Mouse (Mus musculus): ENCODE measurements around the gene Acly.

Acly gene

DNA sequence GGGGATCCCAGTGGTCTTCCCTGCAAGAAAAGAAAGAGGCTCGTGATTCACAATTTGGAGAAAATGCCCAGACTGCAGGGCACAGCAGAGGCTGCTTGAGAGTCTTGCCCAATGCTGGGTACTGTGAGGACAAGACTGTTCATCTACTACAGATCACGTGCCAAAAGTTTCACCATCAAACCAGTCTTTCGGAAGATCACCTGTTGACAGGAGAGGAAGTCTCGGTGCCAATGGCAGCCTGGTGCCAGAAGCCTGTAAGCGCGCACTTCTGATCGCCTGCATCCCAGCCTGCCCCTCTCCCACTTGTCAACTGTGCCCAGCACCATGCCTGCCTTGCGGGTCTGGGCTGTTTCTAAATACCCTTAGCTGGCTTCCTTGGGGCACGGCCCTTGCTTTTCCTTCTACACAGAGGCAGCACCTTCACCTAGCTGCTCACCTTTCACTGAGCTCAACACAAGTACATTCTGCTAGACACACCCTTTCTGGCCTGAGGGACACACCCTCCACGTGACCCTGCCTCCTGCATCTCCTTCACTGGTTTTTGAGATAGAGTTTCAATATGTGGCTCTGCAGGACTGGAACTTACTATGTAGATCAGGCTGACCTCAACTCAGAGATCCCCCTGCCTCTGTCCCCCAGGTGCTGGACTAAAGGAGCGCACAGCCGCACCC lies 22.7 kb downstream of the Acly start:
- DNase-seq, result no peak

GRCm38 (mm10) chr11:100501321-100501720 lies 26.5 kb downstream of the Acly start:
- peak; percentile 41 for DNase-seq

GRCm38 (mm10) chr11:100500651-100501050 lies 27.1 kb downstream of the Acly start:
- DNase-seq, result no peak

DNA sequence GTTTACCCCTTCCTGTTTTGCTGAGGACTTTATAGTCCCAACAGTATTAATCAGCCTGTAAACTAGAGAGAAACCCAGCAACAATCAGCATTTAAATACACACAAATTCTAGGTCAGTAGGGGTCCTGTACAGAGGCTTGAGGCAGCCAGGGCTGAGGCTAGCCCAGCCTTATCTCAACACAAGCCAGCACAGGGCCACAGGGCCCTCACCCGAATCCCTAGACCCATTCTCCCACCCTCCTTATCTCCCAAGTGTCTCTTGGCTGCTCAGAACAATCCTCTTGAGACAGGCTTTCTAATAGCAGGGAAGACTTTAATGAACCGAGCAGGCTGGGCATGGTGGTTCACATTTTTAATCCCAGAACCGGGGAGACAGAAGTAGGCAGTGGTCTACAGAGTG lies 27.6 kb downstream of the Acly start:
- DNase-seq, result peak; percentile 24

GRCm38 (mm10) chr11:100493771-100494170 lies 34.0 kb downstream of the Acly start:
- DNase-seq, result no peak

DNA sequence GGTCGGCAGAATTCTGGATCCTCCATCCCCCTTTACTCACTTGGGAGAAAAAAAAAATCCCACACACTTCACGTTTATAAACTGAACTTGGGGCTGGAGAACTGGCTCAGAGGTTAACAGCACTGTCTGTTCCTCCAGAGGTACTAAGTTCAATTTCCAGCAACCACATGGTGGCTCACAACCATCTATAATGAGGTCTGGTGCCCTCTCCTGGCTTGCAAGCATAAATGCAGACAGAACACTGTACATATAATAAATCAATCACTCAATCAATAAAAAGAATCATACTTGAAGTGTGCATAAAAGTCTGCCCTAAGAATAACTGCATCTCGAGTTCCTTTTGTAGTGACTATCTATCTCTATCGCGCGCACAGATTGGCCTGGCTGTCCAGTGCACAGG lies 36.8 kb downstream of the Acly start:
- no peak for DNase-seq

DNA sequence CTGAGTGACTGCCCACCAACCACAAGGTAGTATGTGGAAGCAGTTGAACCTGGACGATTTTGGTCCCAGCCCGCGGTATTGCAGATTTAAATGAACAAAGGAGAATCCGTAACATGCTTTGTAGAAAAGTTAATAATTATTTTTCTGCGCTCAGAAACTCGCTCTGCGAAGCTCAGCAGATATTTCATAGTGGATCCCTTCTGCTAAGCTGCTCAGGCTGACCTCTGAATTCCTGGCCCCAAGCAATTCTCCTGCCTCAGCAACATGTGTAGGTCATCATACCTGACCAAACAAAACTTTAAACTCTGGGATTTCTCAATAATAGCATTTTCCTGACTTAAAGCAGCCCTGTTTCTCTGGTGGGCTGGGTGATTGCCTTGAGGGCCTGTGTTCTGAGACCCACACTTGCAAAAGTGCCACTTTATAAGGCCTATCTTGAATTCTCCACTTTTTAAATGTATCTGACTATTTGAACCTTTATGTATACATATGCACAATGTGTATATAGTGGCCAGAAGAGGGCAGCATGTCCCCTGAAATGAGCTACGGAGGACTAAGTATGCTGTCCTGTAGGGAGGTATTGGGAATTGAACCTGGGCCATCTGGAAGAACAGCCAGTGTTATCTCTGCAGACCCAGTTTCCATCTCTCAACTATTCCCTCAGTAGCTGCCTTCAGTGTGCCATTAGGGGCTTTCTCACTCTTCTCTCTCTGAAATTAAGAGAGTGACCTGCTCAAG lies 41.8 kb downstream of the Acly start:
- peak; percentile 34 for DNase-seq

DNA sequence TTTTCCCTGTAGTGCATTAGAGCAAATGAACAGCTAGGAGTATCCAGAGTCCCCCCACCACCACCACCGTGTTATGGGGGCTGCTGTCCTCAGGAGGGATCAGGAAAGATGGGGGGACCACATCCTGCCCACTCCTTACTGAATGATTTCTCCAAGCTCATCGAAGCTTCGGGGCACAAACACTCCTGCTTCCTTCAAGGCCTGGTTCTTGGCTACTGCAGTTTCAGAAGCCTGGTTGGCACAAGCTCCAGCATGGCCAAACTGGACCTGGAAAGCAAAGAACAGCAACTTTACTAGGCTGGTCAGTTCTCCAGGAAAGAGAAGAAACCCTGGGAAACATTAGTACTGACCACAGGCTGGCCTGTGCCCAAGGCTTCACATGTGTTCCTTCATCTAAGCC lies 43.3 kb downstream of the Acly start:
- no peak for DNase-seq

DNA sequence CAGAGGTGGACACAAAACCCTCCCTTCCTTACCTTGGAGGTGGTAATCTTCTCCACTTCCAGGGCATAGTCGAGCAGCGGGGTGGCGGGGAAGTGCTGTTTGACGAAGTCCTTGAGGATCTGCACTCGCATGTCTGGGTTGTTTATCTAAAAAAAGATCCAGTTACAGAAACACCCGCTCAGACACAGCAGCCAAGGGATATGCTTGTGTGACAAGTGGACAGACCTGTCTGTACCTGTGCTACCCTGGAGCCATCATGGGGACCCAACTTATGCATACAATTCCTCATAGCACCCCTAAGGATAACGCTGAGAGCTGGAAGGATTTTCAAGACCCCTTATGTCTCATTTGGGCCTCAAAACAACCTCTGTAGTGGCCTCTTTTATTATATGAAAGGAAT lies 48.6 kb downstream of the Acly start:
- no peak for DNase-seq

- DNase-seq, result no peak
Measured at GRCm38 (mm10) chr11:100476281-100476680, 51.5 kb downstream of the Acly start.

DNA sequence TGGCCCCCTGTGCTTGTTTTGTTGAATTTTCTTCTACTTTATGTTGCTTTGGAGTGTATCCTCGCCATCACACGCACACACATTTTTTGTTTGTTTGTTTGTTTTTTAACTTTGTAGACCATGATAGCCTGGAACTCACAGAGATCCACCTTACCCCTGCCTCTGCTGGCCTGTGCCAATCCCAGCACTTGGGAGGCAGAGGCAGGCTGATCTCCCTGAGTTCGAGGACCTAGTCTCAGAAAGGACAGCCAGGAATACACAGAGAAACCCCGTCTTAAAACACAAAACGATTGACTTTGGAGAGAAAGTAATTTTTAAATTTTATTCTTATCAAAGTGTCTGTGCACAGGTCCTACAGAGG lies 54.9 kb downstream of the Acly start:
- DNase-seq, result no peak

GRCm38 (mm10) chr11:100472197-100472934 lies 55.4 kb downstream of the Acly start, which contains the start of gene Klhl11:
Gene Klhl11, minus strand, starts transcription at chr11:100472741.
- DNase-seq, result peak; percentile 92

GRCm38 (mm10) chr11:100471352-100472196 lies 56.2 kb downstream of the Acly start:
- DNase-seq, result no peak

DNA sequence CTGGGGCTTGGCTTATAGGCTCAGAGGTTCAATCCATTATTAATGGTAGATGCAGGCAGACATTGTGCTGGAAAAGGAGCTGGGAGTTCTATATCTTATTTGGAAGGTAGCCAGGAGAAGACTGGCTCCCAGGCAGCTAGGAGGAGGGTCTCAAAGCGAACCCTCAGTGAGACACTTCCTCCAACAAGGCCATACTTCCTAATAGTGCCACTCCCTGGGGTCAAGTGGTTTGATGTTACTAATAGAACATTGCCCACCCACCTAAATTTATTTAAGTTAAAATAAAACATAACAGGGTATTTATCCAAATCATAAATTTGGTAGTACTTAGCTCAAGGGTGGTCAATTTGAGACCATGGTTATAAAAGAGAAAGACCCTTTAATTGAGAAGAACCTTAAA lies 62.0 kb downstream of the Acly start:
- no peak for DNase-seq

DNA sequence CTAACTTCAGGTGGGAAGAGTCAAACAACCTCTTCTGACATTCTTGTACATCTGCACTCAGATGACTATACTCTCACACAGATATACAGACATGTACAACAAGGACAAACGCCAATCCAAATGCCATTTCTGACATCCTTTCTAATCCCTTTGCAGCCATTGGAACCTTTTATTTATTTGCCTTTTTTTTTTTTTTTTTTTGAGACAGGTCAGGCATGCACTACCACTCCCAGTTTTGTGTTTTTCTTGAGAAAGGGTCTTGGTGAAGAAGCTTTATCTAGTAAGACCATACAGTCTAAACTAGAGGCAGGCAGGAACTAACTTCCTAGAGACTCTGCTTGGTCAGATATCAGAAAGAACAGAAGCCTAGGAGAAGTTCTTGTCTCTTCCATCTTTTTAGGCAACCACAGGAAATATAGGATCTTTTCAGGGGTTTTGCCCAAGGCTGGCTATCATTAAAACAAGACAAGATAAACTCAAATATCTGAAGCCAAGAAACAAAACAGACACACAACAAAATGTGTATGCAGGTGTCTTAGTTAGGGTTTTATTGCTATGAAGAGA lies 62.5 kb downstream of the Acly start:
- no peak for DNase-seq

- DNase-seq, result no peak
Measured at GRCm38 (mm10) chr11:100462699-100463098, 65.1 kb downstream of the Acly start.

- no peak for DNase-seq
Measured at GRCm38 (mm10) chr11:100457711-100458110, 70.1 kb downstream of the Acly start.

- no peak for DNase-seq
Measured at GRCm38 (mm10) chr11:100457247-100457646, 70.6 kb downstream of the Acly start.

GRCm38 (mm10) chr11:100442625-100443024 lies 85.2 kb downstream of the Acly start:
- no peak for DNase-seq

GRCm38 (mm10) chr11:100441797-100442196 lies 86.0 kb downstream of the Acly start, which contains the start of the genes Nt5c3b and Klhl10:
Gene Nt5c3b, minus strand, starts transcription at chr11:100441808.
Gene Klhl10, plus strand, starts transcription at chr11:100441917.
- no peak for DNase-seq

DNA sequence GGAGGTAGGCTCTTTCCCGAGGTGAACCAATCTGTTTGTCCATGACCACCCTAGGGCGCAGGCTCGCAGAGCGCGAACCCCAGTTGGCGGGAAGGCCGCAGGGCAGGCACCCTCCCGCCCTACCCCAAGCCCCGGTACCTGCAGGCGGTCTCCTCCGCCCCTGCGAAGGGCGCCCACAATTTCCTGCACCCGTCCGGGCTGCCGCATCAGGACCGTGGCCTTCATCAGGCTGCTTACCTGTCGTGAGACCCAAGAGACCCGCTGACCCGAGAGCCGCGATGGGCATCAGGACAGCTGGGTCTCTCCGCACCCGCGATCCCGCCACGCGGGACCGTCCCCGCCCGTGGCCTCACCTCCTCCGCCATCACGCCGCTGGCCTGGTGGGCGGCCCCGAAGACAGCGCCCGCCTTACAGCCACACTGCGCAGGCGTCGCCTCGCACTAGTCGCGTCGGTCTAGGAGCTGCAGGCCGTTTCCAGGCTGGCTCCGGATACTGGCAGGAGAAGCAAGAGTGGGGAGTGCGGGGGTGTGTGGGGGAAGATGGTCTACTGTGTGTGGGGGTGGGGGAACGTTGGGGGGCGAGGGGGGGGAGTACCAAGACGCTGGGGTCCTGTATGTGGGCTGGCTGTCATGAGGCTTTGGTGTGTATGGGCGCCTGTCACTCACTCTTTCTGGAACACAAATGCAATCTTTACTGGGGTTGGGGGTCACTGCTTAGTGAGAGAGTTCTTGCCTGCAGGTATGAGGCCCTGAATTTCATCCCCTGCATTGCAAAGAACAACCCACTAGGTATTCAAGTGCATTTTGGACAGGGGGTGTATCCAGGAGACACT lies 86.9 kb downstream of the Acly start:
- DNase-seq, result peak; percentile 84

Data from liver (tissue).